Mouse (Mus musculus): ENCODE results near the gene Ptgir. TPM values are rescaled to one million over a fixed set of nuclear protein-coding genes. Genes with fewer than 3 reads are reported as not detected.

Gene Ptgir
- polyA plus RNA-seq, 1 experiment from 2014 or later = 1.6 TPM

GRCm38 (mm10) chr7:16938117-16938791 is 32.0 kb downstream of the Ptgir start:
- H3K27ac ChIP-seq (ENCODE audit: low read depth) = no peak overlapping the region
- H3K36me3 ChIP-seq (ENCODE audit: insufficient read depth) = no peaks in the 10 kb centered on the region
- H3K4me3 ChIP-seq (ENCODE audit: low read depth, low read length) = no peak overlapping the region
- no peak for TF ChIP-seq CTCF (IDR thresholded peaks at IDR 0.05; ENCODE audit: low read depth)
- no peaks in the 10 kb centered on the region for H3K9me3 ChIP-seq (ENCODE audit: low read depth, low read length)
- H3K9ac ChIP-seq = no peak overlapping the region
- no peak overlapping the region for H3K4me2 ChIP-seq
- H3K27me3 ChIP-seq (ENCODE audit: insufficient read depth, low read length) = no peaks in the 10 kb centered on the region
- WGBS = 65% methylated on average over 17 of the region's 17 CpGs
- ATAC-seq (ENCODE audit: insufficient read depth) = no peak
- DNase-seq = peak; percentile 65
- no peaks in the 10 kb centered on the region for H3K4me1 ChIP-seq (ENCODE audit: insufficient read depth)

- WGBS = 20% methylated on average over 7 of the region's 7 CpGs
- Histone ChIP-seq H3K4me2 (no peak overlapping the region), H3K9me3 (ENCODE audit: low read depth, low read length) (no peaks in the 10 kb centered on the region), H3K4me1 (ENCODE audit: insufficient read depth) (no peaks in the 10 kb centered on the region), H3K27me3 (ENCODE audit: insufficient read depth, low read length) (peaks cover 7% of the 10 kb centered on the region), H3K9ac (0 out of 2 replicates have a peak overlapping the region, but pooled peaks have one; percentile 0), H3K36me3 (ENCODE audit: insufficient read depth) (no peaks in the 10 kb centered on the region), H3K4me3 (ENCODE audit: low read depth, low read length) (no peak overlapping the region), H3K27ac (ENCODE audit: low read depth) (peak overlapping the region; percentile 55; the same call in 1 of the 2 replicates)
- TF ChIP-seq CTCF (IDR thresholded peaks at IDR 0.05; ENCODE audit: low read depth) = no peak
- DNase-seq (no peak), ATAC-seq (ENCODE audit: insufficient read depth) (no peak)
Measured at GRCm38 (mm10) chr7:16940292-16940691, 34.0 kb downstream of the Ptgir start.

DNA sequence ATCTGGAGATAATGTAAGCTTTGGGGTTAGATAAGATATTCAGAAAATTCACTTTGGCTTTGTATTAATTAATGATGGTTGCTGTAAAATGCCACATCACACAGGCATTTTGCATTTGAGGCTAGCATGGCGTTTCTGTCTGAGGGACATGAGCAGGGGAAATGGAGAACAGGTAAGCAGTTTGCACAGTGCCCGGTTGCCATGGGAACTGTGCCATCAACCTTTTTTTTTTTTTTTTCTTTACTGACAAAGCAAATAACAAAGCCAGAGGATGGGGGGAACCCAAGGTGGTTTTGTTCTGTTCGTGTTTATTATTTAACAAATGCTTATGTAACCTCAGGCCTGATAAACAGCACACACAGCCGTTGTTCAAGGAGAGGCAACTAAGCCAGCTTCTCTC is 36.6 kb downstream of the Ptgir start:
- no peak overlapping the region for H3K9ac ChIP-seq
- peaks cover 15% of the 10 kb centered on the region; the same call in 1 of the 2 replicates for H3K4me1 ChIP-seq (ENCODE audit: insufficient read depth)
- no peak overlapping the region for H3K4me3 ChIP-seq (ENCODE audit: low read depth, low read length)
- TF ChIP-seq CTCF (IDR thresholded peaks at IDR 0.05; ENCODE audit: low read depth) = no peak
- H3K9me3 ChIP-seq (ENCODE audit: low read depth, low read length) = no peaks in the 10 kb centered on the region
- ATAC-seq (ENCODE audit: insufficient read depth) = no peak
- H3K27me3 ChIP-seq (ENCODE audit: insufficient read depth, low read length) = peaks cover 30% of the 10 kb centered on the region
- H3K27ac ChIP-seq (ENCODE audit: low read depth) = no peak overlapping the region
- WGBS = 42% methylated on average over 4 of the region's 4 CpGs
- DNase-seq = no peak
- H3K36me3 ChIP-seq (ENCODE audit: insufficient read depth) = no peaks in the 10 kb centered on the region
- H3K4me2 ChIP-seq = no peak overlapping the region

DNA sequence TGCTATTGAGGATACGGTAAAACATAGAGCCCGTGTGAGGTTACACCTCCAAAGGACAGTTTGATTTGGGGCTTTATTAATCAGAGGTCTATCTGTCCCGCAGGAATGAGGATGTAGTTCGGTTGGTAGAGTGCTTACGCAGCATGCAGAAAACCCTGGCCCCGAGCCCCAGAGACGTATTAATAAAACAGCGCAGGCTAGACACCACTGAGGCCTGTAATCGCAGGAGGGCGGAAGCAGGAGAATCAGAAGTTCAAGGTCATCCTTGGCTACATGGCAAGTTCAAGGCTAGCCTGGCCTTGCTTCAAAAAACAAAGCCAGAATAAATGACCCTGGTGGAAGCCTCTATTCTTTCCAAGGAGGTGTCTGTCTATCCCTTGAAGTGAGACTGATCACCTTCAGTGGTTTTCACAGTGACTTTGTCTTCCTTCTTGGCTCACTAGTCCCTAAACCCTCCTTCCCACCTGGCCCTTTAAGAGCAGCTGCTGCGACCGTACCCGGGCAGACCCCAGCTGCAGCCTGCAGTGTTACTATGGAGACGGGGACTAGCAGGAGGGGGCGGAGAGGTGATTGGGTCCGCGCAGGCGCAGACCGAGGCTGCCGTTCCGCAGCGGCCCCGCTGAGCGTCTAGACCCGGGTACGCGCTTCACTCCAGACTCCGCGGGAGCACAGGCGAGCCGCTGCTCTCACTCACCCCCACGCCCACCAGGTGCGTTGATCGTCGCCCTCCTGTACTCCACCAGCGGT is 37.9 kb downstream of the Ptgir start, which contains the start of gene Pnmal2:
Pnmal2 (plus strand) TSS at position 622 of the 747 bp plus-strand sequence.
- Histone ChIP-seq H3K9ac (peak within 1 kb of the TSS; percentile 58), H3K9me3 (ENCODE audit: low read depth, low read length) (no peaks in the 10 kb centered on the region), H3K36me3 (ENCODE audit: insufficient read depth) (no peaks in the 10 kb centered on the region), H3K27ac (ENCODE audit: low read depth) (no peak within 1 kb of the TSS), H3K4me1 (ENCODE audit: insufficient read depth) (peaks cover 22% of the 10 kb centered on the region; the same call in 1 of the 2 replicates), H3K27me3 (ENCODE audit: insufficient read depth, low read length) (peaks cover 34% of the 10 kb centered on the region), H3K4me2 (peak within 1 kb of the TSS; percentile 86), H3K4me3 (ENCODE audit: low read depth, low read length) (peak within 1 kb of the TSS; percentile 56)
- 12% methylated on average over 36 of the region's 36 CpGs for WGBS
- TF ChIP-seq CTCF (IDR thresholded peaks at IDR 0.05; ENCODE audit: low read depth) = no peak
- peak; percentile 83 for ATAC-seq (ENCODE audit: insufficient read depth)
- peak; percentile 94 for DNase-seq

DNA sequence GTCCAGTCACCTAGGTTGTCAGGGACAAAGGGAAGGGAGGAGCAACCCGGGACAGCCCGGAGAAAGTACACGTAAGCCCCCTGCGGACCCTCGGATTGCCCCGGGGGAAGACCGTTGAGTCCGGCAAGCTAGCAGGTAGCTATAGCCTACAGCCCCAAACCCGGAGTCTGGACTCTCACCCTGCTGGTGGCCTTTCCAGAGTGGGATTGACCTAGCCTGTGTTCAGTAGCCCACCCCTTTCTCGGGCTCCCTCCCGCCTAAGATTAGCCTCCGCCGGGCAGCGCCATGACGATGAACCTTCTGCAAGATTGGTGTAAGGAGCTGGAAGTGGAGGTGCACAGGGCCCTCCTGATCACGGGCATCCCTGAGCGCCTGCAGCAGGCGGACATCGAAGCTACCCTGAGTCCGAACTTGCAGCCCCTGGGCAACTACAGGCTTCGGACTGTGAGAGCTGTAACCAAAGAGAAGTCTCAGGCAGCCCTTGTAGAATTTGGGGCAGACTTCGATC is 38.6 kb downstream of the Ptgir start:
- no peak for TF ChIP-seq CTCF (IDR thresholded peaks at IDR 0.05; ENCODE audit: low read depth)
- H3K4me3 ChIP-seq (ENCODE audit: low read depth, low read length) = peak overlapping the region; percentile 56
- peak overlapping the region; percentile 86 for H3K4me2 ChIP-seq
- 2% methylated on average over 22 of the region's 22 CpGs for WGBS
- DNase-seq = no peak
- H3K27ac ChIP-seq (ENCODE audit: low read depth) = no peak overlapping the region
- no peaks in the 10 kb centered on the region for H3K36me3 ChIP-seq (ENCODE audit: insufficient read depth)
- peaks cover 22% of the 10 kb centered on the region; the same call in 1 of the 2 replicates for H3K4me1 ChIP-seq (ENCODE audit: insufficient read depth)
- ATAC-seq (ENCODE audit: insufficient read depth) = no peak; the same call in 1 of the 2 replicates
- no peaks in the 10 kb centered on the region for H3K9me3 ChIP-seq (ENCODE audit: low read depth, low read length)
- peaks cover 34% of the 10 kb centered on the region for H3K27me3 ChIP-seq (ENCODE audit: insufficient read depth, low read length)
- peak overlapping the region; percentile 58 for H3K9ac ChIP-seq

GRCm38 (mm10) chr7:16945419-16945818 is 39.1 kb downstream of the Ptgir start:
- no peaks in the 10 kb centered on the region for H3K9me3 ChIP-seq (ENCODE audit: low read depth, low read length)
- no peak overlapping the region for H3K27ac ChIP-seq (ENCODE audit: low read depth)
- 16% methylated on average over 17 of the region's 17 CpGs for WGBS
- no peak for TF ChIP-seq CTCF (IDR thresholded peaks at IDR 0.05; ENCODE audit: low read depth)
- H3K4me1 ChIP-seq (ENCODE audit: insufficient read depth) = peaks cover 22% of the 10 kb centered on the region; the same call in 1 of the 2 replicates
- peak overlapping the region; percentile 58; the same call in 1 of the 2 replicates for H3K9ac ChIP-seq
- peak overlapping the region; percentile 56 for H3K4me3 ChIP-seq (ENCODE audit: low read depth, low read length)
- H3K36me3 ChIP-seq (ENCODE audit: insufficient read depth) = no peaks in the 10 kb centered on the region
- no peak for DNase-seq
- peak overlapping the region; percentile 86 for H3K4me2 ChIP-seq
- no peak for ATAC-seq (ENCODE audit: insufficient read depth)
- peaks cover 34% of the 10 kb centered on the region for H3K27me3 ChIP-seq (ENCODE audit: insufficient read depth, low read length)

Measured in lung, embryonic 14.5 days (tissue).